Mouse (Mus musculus): ENCODE measurements around the gene Armc8.

Armc8 gene

DNA sequence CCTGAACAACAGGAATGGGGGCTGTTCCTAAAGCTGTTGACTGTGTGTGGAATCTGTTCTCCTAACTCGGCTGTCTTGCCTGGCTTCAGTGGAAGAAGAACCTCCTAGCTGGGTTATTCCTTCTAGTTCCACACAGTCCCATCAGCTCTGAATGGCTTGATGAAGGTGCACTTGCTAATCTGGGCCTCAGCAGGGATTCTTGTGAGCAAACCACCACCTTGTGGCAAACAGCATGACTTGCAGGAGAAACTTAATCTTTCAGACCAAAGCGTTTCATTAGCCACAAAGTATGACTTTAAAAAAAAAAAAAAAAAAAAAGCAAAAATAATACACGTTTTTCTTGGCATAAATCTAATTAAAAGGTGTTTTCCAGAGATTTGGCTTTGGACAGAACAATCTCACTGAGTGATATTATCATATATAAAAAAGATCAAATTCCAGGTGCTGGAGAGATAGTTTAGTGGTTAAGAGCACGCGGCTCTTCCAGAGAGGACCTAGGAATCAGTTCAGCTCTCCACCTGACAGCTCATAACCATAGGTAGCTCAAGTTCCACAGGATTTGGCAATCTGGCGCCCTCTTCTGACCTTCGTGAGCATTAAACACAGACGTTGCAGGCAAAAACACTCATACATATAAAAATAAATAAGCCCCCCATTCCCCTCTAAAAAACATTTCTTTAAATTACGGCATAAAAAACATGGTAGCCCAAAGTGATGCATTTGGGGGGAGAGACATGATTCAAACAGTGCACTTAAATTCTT lies 118.6 kb downstream of the Armc8 start:
- no peak for DNase-seq (ENCODE audit: extremely low read depth, low read depth, low spot score)

DNA sequence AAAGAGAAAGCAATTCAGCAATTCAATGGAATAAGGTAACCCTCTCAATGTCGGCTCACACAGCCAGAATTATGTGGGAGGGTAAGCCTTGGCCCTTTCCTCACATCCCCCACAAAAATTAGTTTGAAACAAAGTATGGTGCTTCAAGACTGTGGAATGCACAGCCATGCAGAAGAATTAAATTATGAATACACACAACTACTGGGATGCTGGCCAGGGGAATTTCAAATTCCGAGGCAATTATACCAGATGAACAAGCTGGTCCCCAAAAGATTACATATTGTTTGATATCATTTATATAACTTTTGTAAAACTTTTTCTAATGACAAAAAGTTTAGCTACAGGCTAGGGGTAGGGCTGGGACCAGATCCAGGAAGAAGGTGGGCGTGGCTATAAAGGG lies 121.4 kb downstream of the Armc8 start:
- no peak for DNase-seq (ENCODE audit: extremely low read depth, low read depth, low spot score)

DNA sequence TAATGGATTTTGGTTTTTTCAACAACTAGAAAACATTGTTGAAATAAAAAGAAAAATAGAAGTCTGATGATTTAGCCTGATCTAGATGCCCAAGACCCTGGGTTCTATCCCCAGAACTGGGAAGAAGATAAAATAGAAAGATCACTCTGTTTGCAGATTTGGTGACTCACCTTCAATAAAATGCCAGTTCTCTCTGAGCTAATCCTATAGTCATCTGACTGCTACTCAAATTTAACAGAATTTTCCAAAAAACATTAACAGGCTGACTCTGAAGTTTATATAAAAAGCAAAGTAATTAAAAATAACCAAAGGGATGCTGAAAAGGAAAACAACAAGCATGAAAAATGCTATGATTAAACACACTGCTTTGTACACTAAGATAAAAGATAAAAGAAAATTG lies 122.4 kb downstream of the Armc8 start:
- DNase-seq (ENCODE audit: extremely low read depth, low read depth, low spot score): no peak

DNA sequence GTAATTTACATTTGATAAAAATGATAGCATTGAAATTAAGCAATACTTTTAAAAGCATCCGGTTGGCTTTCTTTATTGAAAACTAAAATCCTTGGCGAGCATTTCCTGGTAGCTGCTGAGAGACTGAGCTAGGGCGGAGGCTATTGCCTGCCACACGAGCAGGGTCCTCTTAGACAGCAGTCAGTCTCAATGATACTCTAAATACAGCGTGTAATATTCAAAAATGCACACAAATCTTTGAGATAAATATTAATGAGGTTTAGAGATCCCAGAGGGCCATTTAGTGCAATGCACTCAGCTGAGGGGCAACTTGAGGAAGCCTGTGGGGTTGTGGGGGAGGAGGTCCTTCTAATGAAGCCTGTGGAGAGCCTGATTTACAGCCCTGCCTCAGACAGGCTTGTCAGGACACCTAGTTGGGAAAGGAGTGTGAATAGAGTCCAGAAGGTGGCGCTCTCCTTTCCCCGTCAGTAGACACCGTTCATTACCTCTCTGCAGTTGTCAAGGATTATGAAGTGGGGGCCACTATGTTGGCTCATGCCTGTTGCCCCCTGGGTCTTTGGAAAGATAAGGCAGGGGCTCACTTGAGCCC lies 124.0 kb downstream of the Armc8 start:
- DNase-seq (ENCODE audit: extremely low read depth, low read depth, low spot score): no peak

DNA sequence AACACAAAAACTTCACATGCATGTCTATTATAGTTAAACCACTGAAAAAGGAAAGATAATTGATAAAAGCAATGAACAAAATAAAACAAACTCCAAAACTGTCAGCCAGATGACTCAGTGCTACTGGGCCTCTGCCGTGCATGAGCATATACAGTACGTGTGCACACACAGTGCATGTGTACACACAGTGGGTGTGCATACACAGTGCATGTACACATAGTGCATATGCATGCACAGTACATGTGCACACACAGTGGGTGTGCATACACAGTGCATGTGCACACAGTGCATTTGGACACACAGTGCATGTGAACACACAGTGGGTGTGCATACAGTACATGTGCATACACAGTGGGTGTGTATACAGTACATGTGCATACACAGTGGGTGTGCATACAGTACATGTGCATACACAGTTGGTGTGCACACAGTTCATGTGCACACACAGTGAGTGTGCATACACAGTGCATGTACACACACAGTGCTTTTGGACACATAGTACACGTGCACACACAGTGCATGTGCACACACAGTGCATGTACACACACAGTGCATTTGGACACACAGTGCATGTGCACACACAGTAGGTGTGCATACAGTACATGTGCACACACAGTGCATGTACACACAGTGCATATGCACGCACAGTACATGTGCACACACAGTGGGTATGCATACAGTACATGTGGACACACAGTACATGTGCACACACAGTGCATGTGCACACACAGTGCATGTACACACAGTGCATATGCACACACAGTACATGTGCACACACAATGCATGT lies 126.9 kb downstream of the Armc8 start:
- DNase-seq (ENCODE audit: extremely low read depth, low read depth, low spot score): no peak

DNA sequence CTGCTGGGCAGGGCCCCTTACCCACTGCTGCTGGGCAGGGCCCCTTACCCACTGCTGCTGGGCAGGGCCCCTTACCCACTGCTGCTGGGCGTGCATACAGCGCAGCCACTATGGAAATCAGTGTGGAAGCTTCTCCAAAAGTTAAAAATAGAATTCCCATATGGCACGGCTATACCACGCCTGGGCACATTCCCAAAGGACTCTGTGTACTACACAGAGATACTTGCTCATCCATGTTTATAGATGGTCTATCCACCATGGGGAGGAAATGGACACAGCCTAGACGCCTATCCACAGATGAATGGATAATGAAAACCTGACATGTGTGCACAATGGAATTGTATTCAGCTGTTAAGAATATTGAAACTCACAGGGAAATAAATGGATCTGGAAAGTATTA lies 127.8 kb downstream of the Armc8 start:
- DNase-seq (ENCODE audit: extremely low read depth, low read depth, low spot score): no peak

DNA sequence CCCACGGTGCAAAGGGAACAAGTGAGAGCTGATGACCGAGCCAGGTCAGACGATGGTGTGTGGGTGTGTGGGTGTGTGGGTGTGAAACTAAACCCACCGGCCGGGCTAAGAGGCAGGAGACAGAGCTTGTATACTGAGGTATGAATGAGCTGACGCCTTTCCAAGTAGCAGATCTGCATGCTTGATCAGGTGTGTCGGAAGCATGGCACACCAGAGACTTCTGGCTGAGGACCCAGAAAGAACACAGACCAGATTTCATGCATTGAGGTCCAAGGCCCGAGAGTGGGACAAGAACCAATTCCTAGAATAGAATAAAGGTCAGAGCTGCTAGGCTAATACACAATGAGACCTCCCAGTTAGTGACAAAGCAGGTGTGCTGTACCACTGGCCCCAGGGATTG lies 129.6 kb downstream of the Armc8 start:
- DNase-seq (ENCODE audit: extremely low read depth, low read depth, low spot score): no peak

DNA sequence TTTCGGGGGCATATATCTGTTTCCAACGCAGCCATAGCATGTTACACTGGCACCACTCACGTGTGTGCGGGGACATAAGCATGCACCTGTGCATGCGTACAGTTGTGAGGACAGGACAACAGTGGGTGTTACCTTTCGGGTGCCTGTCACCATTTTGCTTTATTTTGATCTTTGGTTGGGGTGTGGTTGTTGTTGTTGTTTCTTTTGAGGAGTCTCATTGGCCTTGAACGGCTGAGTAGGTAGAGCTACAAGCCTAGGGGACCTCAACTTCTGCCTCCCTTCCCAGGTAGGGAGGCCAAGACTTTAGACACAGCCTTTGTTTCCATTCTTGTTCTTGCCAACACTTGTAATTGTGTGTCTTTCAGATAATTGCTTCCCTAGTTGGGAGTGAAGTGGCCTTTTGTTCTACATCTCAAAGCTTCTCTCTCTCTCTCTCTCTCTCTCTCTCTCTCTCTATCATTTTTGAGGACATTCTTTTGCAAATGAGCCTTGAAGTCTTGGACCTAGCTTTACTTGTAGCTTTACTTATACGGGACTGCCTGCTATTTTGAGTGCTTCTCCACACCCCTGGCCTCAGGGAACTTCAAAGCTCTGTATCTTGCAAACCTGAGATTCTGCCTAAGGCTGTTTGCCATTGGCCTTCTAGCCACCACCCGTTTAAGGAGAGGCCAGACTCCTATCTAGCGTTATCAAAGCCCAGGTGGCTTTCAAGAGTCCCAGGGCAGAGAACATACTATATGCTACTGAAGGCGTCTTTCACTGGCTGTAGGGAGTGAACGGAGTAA lies 130.7 kb downstream of the Armc8 start:
- DNase-seq (ENCODE audit: extremely low read depth, low read depth, low spot score): no peak

DNA sequence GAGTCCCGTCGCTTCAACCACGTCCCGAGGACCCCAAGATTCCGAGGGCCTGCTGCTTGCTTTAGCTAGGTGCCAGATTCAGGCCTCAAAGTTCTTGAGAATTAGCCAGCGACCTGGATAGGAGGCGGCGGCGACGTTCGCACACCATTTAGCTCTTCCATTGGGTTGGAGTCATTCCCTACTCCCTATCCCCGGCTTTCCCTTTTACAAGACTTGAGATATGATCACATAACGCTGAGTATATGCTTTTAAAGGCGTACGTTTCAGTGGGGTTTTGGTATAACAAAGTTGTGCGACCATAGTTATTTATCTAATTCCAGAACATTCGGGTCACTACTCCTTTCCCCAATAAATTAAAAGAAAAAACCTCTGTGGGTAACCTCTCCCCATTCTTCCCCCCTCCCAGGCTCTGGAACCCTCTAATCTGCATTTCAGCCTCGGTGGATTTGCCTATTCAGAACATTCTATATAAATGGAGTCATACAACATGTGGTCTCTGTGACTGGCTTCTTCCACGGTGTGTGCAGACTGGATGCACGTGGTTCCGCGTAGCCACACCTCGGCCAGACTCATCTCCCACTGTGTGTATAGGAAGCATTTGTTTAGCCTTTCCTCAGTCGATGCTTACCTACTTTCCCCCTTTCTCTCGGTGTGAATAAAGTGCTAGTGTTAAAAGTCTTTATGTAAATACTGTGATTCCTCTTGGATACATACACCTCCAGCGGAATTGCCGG lies 131.5 kb downstream of the Armc8 start, which contains the start of gene Mras:
Gene Mras (minus strand): TSS at position 351 of the 734 bp plus-strand sequence.
- no peak for DNase-seq (ENCODE audit: extremely low read depth, low read depth, low spot score)

DNA sequence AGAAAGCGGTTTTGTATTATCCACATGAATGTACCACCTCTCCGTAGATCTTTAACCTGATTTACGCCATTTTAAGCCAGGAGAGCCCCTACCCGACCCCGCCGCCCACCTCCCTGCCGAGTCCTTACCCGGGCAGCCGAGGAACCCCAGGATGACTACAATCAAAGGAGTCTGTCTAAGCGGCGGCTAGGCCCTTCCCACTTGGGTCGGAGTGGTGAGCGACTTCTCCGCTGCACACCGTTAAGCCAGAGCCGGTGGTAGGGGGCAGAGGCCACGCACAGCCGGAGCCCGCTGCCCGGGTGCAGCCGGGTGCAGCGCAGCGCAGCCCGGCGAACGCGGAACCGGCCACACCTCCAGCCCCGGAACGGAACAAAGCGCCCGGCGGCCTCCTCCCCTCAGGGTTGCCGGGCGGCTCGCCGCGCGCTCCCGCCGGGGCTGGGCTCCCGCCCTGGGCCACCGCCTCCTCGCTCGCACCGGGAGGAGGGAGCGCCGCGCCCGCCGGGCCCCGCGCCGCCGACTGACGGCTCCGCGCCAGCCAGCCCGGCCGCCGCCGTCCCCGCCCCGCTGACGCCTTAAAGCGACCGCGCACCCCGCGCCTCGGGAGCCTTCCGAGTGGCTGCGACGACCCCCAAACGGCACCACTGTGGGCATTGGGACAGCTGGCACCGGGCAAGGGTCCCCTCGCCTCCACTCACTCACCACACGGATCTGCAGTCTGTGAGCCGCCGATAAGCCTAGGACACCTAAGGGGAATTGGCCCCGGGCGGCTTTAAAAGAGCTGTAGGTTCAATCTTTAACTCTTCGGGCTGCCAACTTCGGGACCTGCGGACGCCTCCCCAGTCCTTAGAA lies 132.3 kb downstream of the Armc8 start:
- DNase-seq (ENCODE audit: extremely low read depth, low read depth, low spot score): no peak

DNA sequence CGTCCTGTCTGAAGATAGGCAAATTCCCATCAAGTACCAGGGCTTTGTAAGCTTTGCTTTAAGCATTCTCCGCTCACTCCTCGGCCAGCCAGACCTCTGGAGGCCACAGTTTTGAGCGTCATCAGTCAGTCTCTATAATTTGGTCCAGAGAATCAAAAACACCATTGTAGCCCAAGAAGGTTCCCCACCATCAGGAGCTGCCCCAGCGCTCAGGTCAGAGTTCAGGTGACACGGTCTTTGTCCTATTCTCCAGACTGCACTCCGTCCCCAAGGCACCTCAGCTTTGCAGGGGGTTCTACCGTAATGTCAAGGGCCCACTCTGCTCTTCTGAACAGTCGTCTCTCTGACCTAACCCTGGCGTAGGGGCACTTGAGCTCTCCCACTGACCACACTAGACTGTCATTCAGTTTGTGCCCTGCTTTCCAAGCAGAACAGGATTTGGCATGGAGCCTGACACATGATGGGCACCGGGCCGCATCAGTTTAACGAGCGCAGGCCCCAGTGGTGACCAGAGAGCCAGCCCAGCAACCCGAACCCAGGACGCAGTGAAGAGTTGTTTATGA lies 133.0 kb downstream of the Armc8 start:
- DNase-seq (ENCODE audit: extremely low read depth, low read depth, low spot score): no peak

DNA sequence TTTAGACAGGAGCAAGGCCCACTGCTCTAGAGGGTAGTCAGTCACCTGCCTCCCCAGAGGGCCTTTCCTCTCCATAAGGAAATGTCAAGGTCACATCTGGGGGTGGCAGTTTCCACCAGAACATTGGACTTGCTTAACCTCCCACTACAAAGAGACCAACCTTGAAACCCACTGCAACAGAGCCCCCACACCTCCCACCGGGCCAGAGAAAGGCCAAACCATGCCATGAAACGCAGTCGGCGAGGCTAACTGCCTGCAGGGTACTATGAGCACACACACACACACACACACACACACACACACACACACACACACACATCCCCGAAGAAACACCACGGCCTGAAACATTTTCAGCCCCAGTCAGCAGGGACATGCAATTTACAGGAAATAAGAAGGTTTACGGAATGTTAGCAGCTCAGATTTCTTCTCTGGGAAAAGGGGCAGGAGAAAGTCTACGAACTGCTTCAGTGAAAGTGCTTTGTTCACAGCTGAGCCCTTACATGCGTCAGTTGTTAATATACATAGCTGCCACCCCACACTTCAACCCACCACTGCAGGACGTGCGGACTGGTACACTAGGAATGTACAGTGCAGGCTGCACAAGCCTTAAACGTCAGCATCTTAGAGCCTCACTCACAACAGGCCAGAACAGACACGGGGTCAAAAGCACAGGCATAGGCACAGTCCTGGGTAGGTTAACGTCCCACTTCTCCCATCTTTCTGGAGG lies 133.6 kb downstream of the Armc8 start:
- no peak for DNase-seq (ENCODE audit: extremely low read depth, low read depth, low spot score)

DNA sequence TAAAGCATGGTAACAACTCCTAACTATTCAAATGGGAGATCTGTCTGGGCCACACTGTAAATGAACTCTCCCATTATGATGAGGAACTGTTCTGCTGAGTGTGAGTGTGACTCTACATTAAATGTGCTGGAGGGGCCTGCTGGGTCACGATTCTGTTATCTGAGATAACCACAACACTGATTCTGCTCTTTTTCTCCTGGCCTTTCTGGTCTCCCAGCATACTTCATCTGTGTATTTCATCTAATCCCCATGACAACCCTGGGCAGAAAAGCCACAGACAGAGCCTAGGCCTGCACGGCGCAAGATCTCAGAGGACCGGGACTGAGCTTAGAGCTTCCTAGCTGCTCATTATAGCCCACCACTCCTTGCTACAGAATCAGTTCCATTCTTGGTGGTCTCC lies 136.2 kb downstream of the Armc8 start:
- no peak for DNase-seq (ENCODE audit: extremely low read depth, low read depth, low spot score)

DNA sequence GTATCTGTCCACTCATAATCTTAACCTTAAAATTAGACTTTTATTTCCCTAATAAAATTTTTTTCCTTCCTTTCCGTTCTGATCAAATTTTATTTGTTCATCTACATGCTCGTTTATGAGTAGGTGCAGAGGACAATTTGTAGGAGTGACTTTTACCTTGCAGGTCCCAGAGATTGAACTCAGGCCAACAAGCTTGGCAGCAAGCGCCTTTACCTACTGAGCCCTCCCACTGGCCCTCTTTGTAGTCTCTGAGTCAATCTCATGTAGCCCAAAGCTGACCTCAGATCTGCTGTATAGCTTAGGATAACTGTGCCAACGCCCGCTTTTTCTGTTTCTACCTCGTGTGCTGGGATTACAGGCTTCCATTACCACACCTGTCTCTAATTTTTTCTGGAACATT lies 136.7 kb downstream of the Armc8 start:
- DNase-seq (ENCODE audit: extremely low read depth, low read depth, low spot score): peak; percentile 14

DNA sequence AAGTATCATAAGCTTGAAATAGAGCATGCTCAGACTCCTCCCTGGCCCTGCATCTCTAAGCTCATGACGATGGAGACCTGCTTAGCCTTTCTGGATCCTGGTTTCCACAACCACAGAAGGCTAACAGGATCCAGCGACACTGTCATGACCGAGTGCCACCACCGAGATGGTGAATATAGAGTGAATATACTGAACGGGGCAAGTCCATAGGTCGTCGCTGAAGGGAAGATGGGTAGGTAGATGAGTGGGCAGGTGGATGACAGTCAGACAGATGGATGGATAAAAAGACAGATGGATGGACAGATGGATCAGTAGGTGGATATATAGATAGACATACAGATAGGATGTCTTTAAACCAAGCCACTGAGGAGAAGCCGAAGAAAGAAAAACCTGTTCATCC lies 137.4 kb downstream of the Armc8 start:
- DNase-seq (ENCODE audit: extremely low read depth, low read depth, low spot score): no peak

DNA sequence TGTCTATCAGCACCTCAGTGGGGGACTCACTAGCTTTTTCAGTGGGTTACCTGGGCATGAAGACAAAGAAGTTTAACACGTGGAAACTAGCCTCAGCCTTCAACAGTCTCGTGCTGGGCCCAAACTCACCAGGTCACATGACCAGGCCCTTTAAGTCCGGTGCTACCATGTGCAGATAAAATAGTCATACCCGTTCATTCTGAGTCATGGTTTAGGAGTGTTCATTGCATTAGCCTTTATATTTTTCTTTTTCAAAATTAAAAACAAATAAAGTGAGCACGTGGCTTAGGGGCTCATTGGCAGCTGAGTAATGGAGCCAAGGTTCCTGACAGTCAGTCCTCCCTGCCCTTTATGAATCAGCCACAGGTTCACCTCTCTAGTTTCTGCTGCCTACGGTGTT lies 137.9 kb downstream of the Armc8 start:
- DNase-seq (ENCODE audit: extremely low read depth, low read depth, low spot score): no peak

DNA sequence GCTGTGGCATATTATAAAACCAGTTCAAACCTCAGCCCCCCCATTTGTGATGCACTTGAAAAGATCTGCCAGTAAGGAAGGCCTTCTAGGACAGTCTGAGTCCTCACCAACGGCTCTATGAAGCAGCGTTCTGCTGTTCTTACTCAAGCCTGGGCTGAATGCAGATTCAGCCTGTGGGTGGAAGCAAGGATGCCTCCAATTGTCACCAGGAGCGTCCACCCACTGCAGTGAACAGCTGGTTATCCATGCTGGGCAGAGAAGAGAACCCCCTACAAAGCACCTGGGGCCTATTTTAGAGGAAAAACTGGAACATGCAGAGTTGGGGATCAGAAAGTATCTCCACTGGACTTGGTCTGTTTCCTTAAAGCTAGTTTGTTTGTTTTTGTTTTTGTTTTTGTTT lies 138.9 kb downstream of the Armc8 start:
- no peak for DNase-seq (ENCODE audit: extremely low read depth, low read depth, low spot score)

DNA sequence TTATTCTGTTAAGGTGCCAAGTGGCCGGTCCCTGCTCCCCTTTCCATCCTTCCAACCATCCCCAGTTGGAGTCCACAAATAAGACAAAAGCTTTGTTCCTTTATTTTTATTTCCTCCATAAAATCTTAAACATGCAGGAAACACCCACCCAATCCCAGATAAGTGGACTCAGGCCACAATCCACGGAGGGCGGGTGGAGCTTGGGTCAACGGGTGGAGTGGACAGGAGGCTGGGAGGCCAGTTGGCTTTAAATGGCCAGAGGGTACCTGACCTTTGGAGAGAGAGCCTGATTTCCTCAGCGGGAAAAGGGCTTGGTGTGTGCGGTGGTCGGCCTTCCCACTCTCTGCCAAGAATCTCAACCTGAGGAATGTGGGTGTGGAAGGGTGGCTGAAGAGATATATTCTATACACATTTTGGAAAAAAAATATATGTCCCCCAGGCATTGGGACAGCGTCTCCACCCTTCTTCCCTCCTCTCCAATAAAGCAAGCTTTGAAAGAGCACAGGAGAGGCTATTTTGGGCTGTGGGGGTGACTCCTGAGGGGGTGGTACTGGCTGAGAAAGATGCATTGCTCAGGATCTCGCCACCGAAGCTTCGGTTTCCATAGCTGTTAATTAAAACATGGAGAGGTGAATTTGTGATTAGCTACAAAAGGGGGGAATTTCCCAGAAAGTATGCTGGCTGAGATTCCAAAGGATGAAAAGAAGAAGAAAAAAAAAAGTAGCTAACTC lies 139.9 kb downstream of the Armc8 start:
- DNase-seq (ENCODE audit: extremely low read depth, low read depth, low spot score): no peak

Measured in fat pad, adult 2 months (tissue).